ENCODE assay signal across 8 mouse cellular contexts in the genomic region with DNA sequence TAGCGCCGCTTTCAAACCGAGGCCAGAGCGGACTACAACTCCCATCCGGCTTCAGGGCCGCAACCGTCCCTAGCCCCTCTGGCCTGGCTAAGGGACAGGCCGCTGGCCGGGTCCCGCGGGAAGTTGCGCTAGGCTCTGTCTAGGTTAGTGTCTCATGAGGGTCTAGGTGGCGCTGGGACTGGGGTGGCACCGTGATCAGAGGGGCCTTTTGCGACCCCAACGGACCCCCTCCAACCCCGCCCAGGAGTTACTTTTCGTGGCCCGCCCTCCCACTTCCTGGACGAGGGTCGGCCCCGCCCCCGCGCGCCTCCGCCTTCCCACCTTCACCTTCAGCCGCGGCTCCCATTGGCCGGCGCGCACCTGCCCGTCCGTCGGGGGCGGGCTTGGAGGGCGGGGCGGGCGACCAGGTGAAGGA. TPM values are rescaled to one million over a fixed set of nuclear protein-coding genes. Genes with fewer than 3 reads are reported as not detected.
A peak's percentile ranks its signal among the peaks of the same experiment; 100 is the strongest.
DNase-seq lines count a peak whose midpoint lies in the region; ATAC-seq and TF ChIP-seq lines count a peak whose summit lies in the region.

Gene Cdc42bpg, plus strand, starts transcription at position 320 of the 415 bp plus-strand sequence.

- 0 out of 2 replicates have a peak within 1 kb of the TSS, but pooled peaks have one; percentile 11 for H3K4me3 ChIP-seq in cortical plate, adult 2 months (ENCODE audit: insufficient read depth, low read length)
- H3K4me3 ChIP-seq in intestine, embryonic 14.5 days (ENCODE audit: low read depth, low read length) = peak within 1 kb of the TSS; percentile 66
- H3K4me3 ChIP-seq in liver, embryonic 16.5 days (ENCODE audit: low read depth, low read length) = peak within 1 kb of the TSS; percentile 72
- H3K4me3 ChIP-seq in neural tube, embryonic 11.5 days (ENCODE audit: low read depth, low read length) = peak within 1 kb of the TSS; percentile 57
- peak within 1 kb of the TSS; percentile 89 for H3K4me3 ChIP-seq in testis, adult 2 months (ENCODE audit: control insufficient read depth, low read depth, low read length)

- peak within 1 kb of the TSS; percentile 58 for H3K9ac ChIP-seq in intestine, embryonic 14.5 days (ENCODE audit: low read length)
- peak within 1 kb of the TSS; percentile 80 for H3K9ac ChIP-seq in liver, embryonic 16.5 days (ENCODE audit: low read depth, low read length)
- H3K9ac ChIP-seq in neural tube, embryonic 11.5 days (ENCODE audit: low read length) = peak within 1 kb of the TSS; percentile 41; the same call in 1 of the 2 replicates

- H3K4me1 ChIP-seq in cortical plate, adult 2 months (ENCODE audit: control insufficient read depth, insufficient read depth, low read length) = no peaks in the 10 kb centered on the region
- peaks cover 8% of the 10 kb centered on the region for H3K4me1 ChIP-seq in intestine, embryonic 14.5 days (replicated peaks; ENCODE audit: control insufficient read depth, insufficient read depth, low read length)
- H3K4me1 ChIP-seq in liver, embryonic 16.5 days (ENCODE audit: control insufficient read depth, low read depth, low read length) = peaks cover 49% of the 10 kb centered on the region
- H3K4me1 ChIP-seq in neural tube, embryonic 11.5 days (ENCODE audit: control insufficient read depth, insufficient read depth, low read length) = no peaks in the 10 kb centered on the region
- peaks cover 9% of the 10 kb centered on the region for H3K4me1 ChIP-seq in testis, adult 2 months (ENCODE audit: control insufficient read depth, insufficient read depth, low read length)

- H3K9me3 ChIP-seq in intestine, embryonic 14.5 days (ENCODE audit: control insufficient read depth, low read length) = no peaks in the 10 kb centered on the region
- no peaks in the 10 kb centered on the region for H3K9me3 ChIP-seq in liver, embryonic 16.5 days (replicated peaks; ENCODE audit: control insufficient read depth, low read length)
- H3K9me3 ChIP-seq in neural tube, embryonic 11.5 days (ENCODE audit: control insufficient read depth, low read length) = no peaks in the 10 kb centered on the region

- H3K27ac ChIP-seq in cortical plate, adult 2 months (ENCODE audit: insufficient read depth, low read length) = no peak within 1 kb of the TSS
- H3K27ac ChIP-seq in intestine, embryonic 14.5 days (ENCODE audit: low read depth) = peak within 1 kb of the TSS; percentile 61
- H3K27ac ChIP-seq in liver, embryonic 16.5 days (ENCODE audit: low read length) = peak within 1 kb of the TSS; percentile 80
- H3K27ac ChIP-seq in neural tube, embryonic 11.5 days (ENCODE audit: low read depth, low read length) = no peak within 1 kb of the TSS
- peak within 1 kb of the TSS; percentile 88 for H3K27ac ChIP-seq in testis, adult 2 months (ENCODE audit: control insufficient read depth, insufficient read depth, low read depth, low read length)

- H3K4me2 ChIP-seq in intestine, embryonic 14.5 days (ENCODE audit: low read length) = peak within 1 kb of the TSS; percentile 57
- H3K4me2 ChIP-seq in liver, embryonic 16.5 days (ENCODE audit: low read depth, low read length) = peak within 1 kb of the TSS; percentile 96
- peak within 1 kb of the TSS; percentile 49 for H3K4me2 ChIP-seq in neural tube, embryonic 11.5 days (ENCODE audit: low read depth)

- no peaks in the 10 kb centered on the region for H3K27me3 ChIP-seq in intestine, embryonic 14.5 days (replicated peaks; ENCODE audit: control insufficient read depth, insufficient read depth, low read length)
- H3K27me3 ChIP-seq in liver, embryonic 16.5 days (ENCODE audit: control insufficient read depth, insufficient read depth, low read depth, low read length) = no peaks in the 10 kb centered on the region
- no peaks in the 10 kb centered on the region for H3K27me3 ChIP-seq in neural tube, embryonic 11.5 days (ENCODE audit: control insufficient read depth, insufficient read depth, low read length)
- no peaks in the 10 kb centered on the region for H3K27me3 ChIP-seq in testis, adult 2 months (ENCODE audit: control insufficient read depth, insufficient read depth, low read length)

- no peak for TF ChIP-seq CTCF in cortical plate, adult 2 months (IDR thresholded peaks at IDR 0.05; ENCODE audit: extremely low read depth, insufficient read depth, low read length)
- TF ChIP-seq CTCF in testis, adult 2 months (IDR thresholded peaks at IDR 0.05; ENCODE audit: control insufficient read depth, insufficient read depth, insufficient replicate concordance, low read depth, low read length) = no peak

- DNase-seq in layer of hippocampus, postnatal 10 days (ENCODE audit: low spot score in 2 of 2) = peak; percentile 54 to 74
- DNase-seq in layer of hippocampus, adult 11-12 months (ENCODE audit: low spot score) = no peak
- peak; percentile 61 to 83 for DNase-seq in gastrocnemius, postnatal 4 days (ENCODE audit: low spot score in 2 of 2)
- peak; percentile 93 for DNase-seq in intestine, embryonic 14.5 days (ENCODE audit: low spot score)
- peak; percentile 81 for DNase-seq in neural tube, embryonic 11.5 days (ENCODE audit: low spot score)

- peak; percentile 85 for ATAC-seq in intestine, embryonic 14.5 days (replicated peaks; ENCODE audit: low FRiP score, low TSS enrichment, low read depth)
- peak; percentile 87 for ATAC-seq in liver, embryonic 16.5 days (ENCODE audit: low read depth)
- peak; percentile 70 for ATAC-seq in neural tube, embryonic 11.5 days (ENCODE audit: insufficient read depth, low FRiP score, low TSS enrichment)

- peaks cover 9% of the 10 kb centered on the region; the same call in 1 of the 2 replicates for H3K36me3 ChIP-seq in intestine, embryonic 14.5 days (ENCODE audit: control insufficient read depth, insufficient read depth, low read length)
- no peaks in the 10 kb centered on the region for H3K36me3 ChIP-seq in liver, embryonic 16.5 days (ENCODE audit: control insufficient read depth, insufficient read depth)
- H3K36me3 ChIP-seq in neural tube, embryonic 11.5 days (ENCODE audit: control insufficient read depth, insufficient read depth, low read length) = no peaks in the 10 kb centered on the region
- H3K36me3 ChIP-seq in testis, adult 2 months (ENCODE audit: control insufficient read depth, insufficient read depth, low read length) = no peaks in the 10 kb centered on the region

- TF ChIP-seq POLR2A in cortical plate, adult 2 months (IDR thresholded peaks at IDR 0.05; ENCODE audit: extremely low read depth, insufficient read depth, low read length) = no peak
- TF ChIP-seq POLR2A in testis, adult 2 months (IDR thresholded peaks at IDR 0.05; ENCODE audit: control insufficient read depth, low read depth, low read length) = 0 out of 2 replicates have a peak, but pooled peaks have one; percentile 54

- WGBS in intestine, embryonic 14.5 days = 2% methylated on average over 38 of the region's 38 CpGs
- under 1% methylated on average over 34 of the region's 38 CpGs for WGBS in liver, embryonic 16.5 days (ENCODE audit: insufficient replicate concordance)
- under 1% methylated on average over 35 of the region's 38 CpGs for WGBS in neural tube, embryonic 11.5 days

RNA-seq across cellular contexts. Expression of gene Cdc42bpg, which starts in this region (rescaled TPM):
- total RNA-seq in layer of hippocampus, postnatal 10 days (2021) = 1 to 10 TPM; 5.0 TPM
- 2.1 and 2.4 TPM in 2 replicates for polyA plus RNA-seq in cortical plate, adult 2 months (2012; rRNA removed)
- total RNA-seq in gastrocnemius, postnatal 4 days (2021) = 1 to 10 TPM; 6.9 to 7.7 TPM
- 1.5 and 1.8 TPM in 2 replicates for polyA plus RNA-seq in intestine, embryonic 14.5 days (2014; fragmentation: Nextera tagmentation; extraction: Ambion mirVana)
- polyA plus RNA-seq in liver, embryonic 16.5 days (2015; fragmentation: Nextera tagmentation; extraction: Ambion mirVana) = 0.34 and 0.40 TPM in 2 replicates
- polyA plus RNA-seq in neural tube, embryonic 11.5 days (2014; fragmentation: Nextera tagmentation; extraction: Ambion mirVana) = 0.42 and 0.58 TPM in 2 replicates
- 5.3 and 5.4 TPM in 2 replicates for polyA plus RNA-seq in testis, adult 2 months (2012; rRNA removed)

Comparison
In these comparisons a context has a peak if more than half of its experiments do, and no peak if none do; other contexts are left out.
1. Peak in ATAC-seq, H3K4me3 ChIP-seq, H3K27ac ChIP-seq, H3K9ac ChIP-seq and H3K4me2 ChIP-seq in liver, embryonic 16.5 days; RNA of the gene not detected or under 1 TPM.
2. Peak in DNase-seq, ATAC-seq, H3K4me3 ChIP-seq, H3K9ac ChIP-seq and H3K4me2 ChIP-seq in neural tube, embryonic 11.5 days; RNA of the gene not detected or under 1 TPM.
3. H3K27ac ChIP-seq: peak in intestine, embryonic 14.5 days (single experiment) and testis, adult 2 months (single experiment); none in cortical plate, adult 2 months (single experiment) and neural tube, embryonic 11.5 days (single experiment).
4. H3K4me3 ChIP-seq: peak in every context shown above with its lines; median percentile 89 in testis, adult 2 months; 72 in liver, embryonic 16.5 days; 66 in intestine, embryonic 14.5 days; 57 in neural tube, embryonic 11.5 days; 11 in cortical plate, adult 2 months.
5. Peak in every context shown above with its lines, with median percentiles within 50 percentile points of each other: ATAC-seq, H3K4me2 ChIP-seq and H3K9ac ChIP-seq.